Mouse (Mus musculus) left cerebral cortex, adult 2 months (tissue): ENCODE measurements around the gene Actbl2. TPM values are rescaled to one million over a fixed set of nuclear protein-coding genes. Genes with fewer than 3 reads are reported as not detected.

Experiments
- DNase-seq, 2 experiments: peaks; one replicate each; pipeline ENCODE4 v3.0.0; 2021 to 2022; ENCODE audit warnings: low spot score in 2 of 2, mixed read lengths in 1 of 2; ENCODE audit errors: extremely low spot score in 1 of 2
- H3K27ac ChIP-seq: fragments of 200-600 bp; 2 replicates; pipeline ENCODE4 v1.8.1; 2022
- H3K4me3 ChIP-seq: fragments of 200-600 bp; 2 replicates; pipeline ENCODE4 v1.8.1; 2022
- CTCF ChIP-seq: fragments of 200-600 bp; IDR thresholded peaks from 2 replicates; pipeline ENCODE4 v1.8.1; 2022; ENCODE audit warnings: antibody characterized with exemption, mild to moderate bottlenecking, moderate library complexity
- intact Hi-C: fragments of 180-260 bp; cut with DNase I; formaldehyde crosslinking; loops from one replicate; pipeline ENCODE4 v1.15.1; 2025
- total RNA-seq, 2 experiments: library from RNA; stranded (reverse); gene quantifications; 2 replicates each; pipeline ENCODE4 v1.2.3; 2021

Actbl2 gene
- total RNA-seq, 2 experiments from 2014 or later = not detected

GRCm38 (mm10) chr13:111286461-111287385 is 31.9 kb downstream of the Actbl2 start:
- no peak overlapping the region for H3K4me3 ChIP-seq
- H3K27ac ChIP-seq = no peak overlapping the region
- TF ChIP-seq CTCF = no peak
- intact Hi-C loops = no loop called here
- no peak for DNase-seq

GRCm38 (mm10) chr13:111291161-111291957 is 36.5 kb downstream of the Actbl2 start:
- intact Hi-C loops = no loop called here

GRCm38 (mm10) chr13:111291958-111292493 is 37.2 kb downstream of the Actbl2 start:
- peak overlapping the region; percentile 70; the same call in 1 of the 2 replicates for H3K27ac ChIP-seq

More at GRCm38 (mm10) chr13:111291161-111291957, 36.5 kb downstream of the Actbl2 start:
- DNase-seq = no peak
- TF ChIP-seq CTCF = no peak
- H3K4me3 ChIP-seq = no peak overlapping the region
- peak overlapping the region; percentile 70; the same call in 1 of the 2 replicates for H3K27ac ChIP-seq

GRCm38 (mm10) chr13:111293478-111293877 is 38.7 kb downstream of the Actbl2 start:
- TF ChIP-seq CTCF = no peak
- no peak overlapping the region for H3K4me3 ChIP-seq
- DNase-seq = no peak
- H3K27ac ChIP-seq = no peak overlapping the region
- intact Hi-C loops = no loop called here

More at GRCm38 (mm10) chr13:111291958-111292493, 37.2 kb downstream of the Actbl2 start:
- DNase-seq = peak; percentile 41 to 55
- TF ChIP-seq CTCF = peak; percentile 7; the same call in 1 of the 2 replicates
- no peak overlapping the region for H3K4me3 ChIP-seq
- intact Hi-C loops = no loop called here

- no peak for TF ChIP-seq CTCF
- intact Hi-C loops = no loop called here
- no peak overlapping the region for H3K4me3 ChIP-seq
These were observed 40.2 kb downstream of the Actbl2 start for GRCm38 (mm10) chr13:111294965-111295494.

GRCm38 (mm10) chr13:111296029-111296428 is 41.2 kb downstream of the Actbl2 start:
- H3K4me3 ChIP-seq = no peak overlapping the region
- no peak for DNase-seq
- intact Hi-C loops = no loop called here
- no peak for TF ChIP-seq CTCF
- no peak overlapping the region for H3K27ac ChIP-seq

More at GRCm38 (mm10) chr13:111294965-111295494, 40.2 kb downstream of the Actbl2 start:
- DNase-seq = no peak
- H3K27ac ChIP-seq = no peak overlapping the region

- intact Hi-C loops = no loop called here
- no peak for TF ChIP-seq CTCF
- DNase-seq = no peak
- H3K4me3 ChIP-seq = no peak overlapping the region
- H3K27ac ChIP-seq = no peak overlapping the region
These were observed 42.8 kb downstream of the Actbl2 start for GRCm38 (mm10) chr13:111297614-111298013.

GRCm38 (mm10) chr13:111299145-111299713 is 44.4 kb downstream of the Actbl2 start:
- no peak overlapping the region for H3K27ac ChIP-seq
- intact Hi-C loops = no loop called here
- TF ChIP-seq CTCF = no peak
- no peak for DNase-seq
- no peak overlapping the region for H3K4me3 ChIP-seq

- no peak for DNase-seq
- intact Hi-C loops = loop anchor here (2.0 kb wide), 1 partner anchor 94 kb away; no protein-coding TSS in a partner anchor
- no peak for TF ChIP-seq CTCF
- Histone ChIP-seq H3K4me3 (no peak overlapping the region), H3K27ac (no peak overlapping the region)
These were observed 46.0 kb downstream of the Actbl2 start for GRCm38 (mm10) chr13:111300846-111301245.

GRCm38 (mm10) chr13:111301431-111301830 is 46.6 kb downstream of the Actbl2 start:
- intact Hi-C loops = loop anchor here (2.0 kb wide), 1 partner anchor 93 kb away; no protein-coding TSS in a partner anchor
- no peak overlapping the region for H3K4me3 ChIP-seq
- TF ChIP-seq CTCF = no peak
- peak overlapping the region; percentile 55; the same call in 1 of the 2 replicates for H3K27ac ChIP-seq
- no peak for DNase-seq

GRCm38 (mm10) chr13:111304194-111304593 is 49.4 kb downstream of the Actbl2 start:
- no peak for TF ChIP-seq CTCF
- intact Hi-C loops = no loop called here
- H3K4me3 ChIP-seq = no peak overlapping the region
- peak overlapping the region; percentile 4; the same call in 1 of the 2 replicates for H3K27ac ChIP-seq
- DNase-seq = no peak
